Mouse (Mus musculus): ENCODE data around the gene Igfbp1. TPM values are rescaled to one million over a fixed set of nuclear protein-coding genes. Genes with fewer than 3 reads are reported as not detected.

Igfbp1 gene
- polyA plus RNA-seq, 1 experiment: not detected

DNA sequence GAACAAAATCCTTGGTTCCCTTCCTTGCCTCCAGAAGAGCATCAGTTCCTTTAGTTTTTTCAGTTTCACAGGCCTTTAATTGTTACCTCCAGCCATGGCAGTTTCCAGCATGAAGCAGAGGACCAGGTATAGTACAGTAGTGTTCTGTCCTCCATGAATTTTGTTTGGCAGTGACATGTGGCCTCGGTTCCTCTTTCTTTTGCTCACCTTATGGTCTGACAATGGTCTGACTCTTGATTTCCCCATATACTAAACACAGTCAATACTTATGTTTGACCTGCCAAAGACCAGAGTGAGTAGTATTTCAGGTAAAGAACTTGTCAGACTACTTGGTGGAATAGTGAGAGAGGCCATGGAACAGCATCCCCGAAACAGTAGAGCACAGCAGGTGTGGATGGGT, 39.2 kb downstream of the Igfbp1 start:
- WGBS: 78% methylated on average over 2 of the region's 2 CpGs
- H3K36me3 ChIP-seq (ENCODE audit: control insufficient read depth, insufficient read depth, low read length): no peaks in the 10 kb centered on the region
- no peak for DNase-seq (ENCODE audit: low read depth in 1 of 2, low spot score in 2 of 2)
- H3K27ac ChIP-seq (ENCODE audit: insufficient read depth, low read length): no peak overlapping the region
- no peak for TF ChIP-seq POLR2A (IDR thresholded peaks at IDR 0.05; ENCODE audit: low read depth, low read length)
- TF ChIP-seq CTCF (IDR thresholded peaks at IDR 0.05; ENCODE audit: extremely low read depth, insufficient read depth, insufficient read length, insufficient replicate concordance): no peak
- H3K27me3 ChIP-seq (ENCODE audit: control insufficient read depth, insufficient read depth, low read length): no peaks in the 10 kb centered on the region
- no peak overlapping the region for H3K4me3 ChIP-seq (ENCODE audit: extremely low read depth, insufficient read depth, insufficient read length)
- H3K4me1 ChIP-seq (ENCODE audit: control insufficient read depth, insufficient read depth, insufficient read length): no peaks in the 10 kb centered on the region

DNA sequence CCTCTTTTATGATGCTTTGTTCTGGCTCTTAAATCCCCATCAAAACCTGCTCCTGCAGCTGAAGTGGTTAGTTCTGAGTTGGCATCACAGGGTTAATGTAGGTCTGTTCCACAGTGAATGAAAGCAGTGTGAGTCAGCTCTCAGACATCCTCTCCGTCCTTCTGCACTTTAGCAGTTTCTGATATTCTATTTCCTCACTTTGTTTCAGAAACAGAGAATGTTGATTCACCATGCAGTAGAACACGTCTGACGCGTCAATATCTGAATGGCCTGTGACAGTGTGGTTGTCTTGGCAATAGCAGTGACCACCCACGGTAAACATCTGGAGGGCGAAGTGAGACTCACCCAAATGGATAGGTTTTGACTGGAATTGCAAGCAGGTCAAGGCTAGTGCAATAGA, 40.1 kb downstream of the Igfbp1 start:
- H3K27ac ChIP-seq (ENCODE audit: insufficient read depth, low read length): no peak overlapping the region
- no peak for DNase-seq (ENCODE audit: low read depth in 1 of 2, low spot score in 2 of 2)
- WGBS: 52% methylated on average over 6 of the region's 6 CpGs
- H3K4me3 ChIP-seq (ENCODE audit: extremely low read depth, insufficient read depth, insufficient read length): no peak overlapping the region
- no peak for TF ChIP-seq POLR2A (IDR thresholded peaks at IDR 0.05; ENCODE audit: low read depth, low read length)
- TF ChIP-seq CTCF (IDR thresholded peaks at IDR 0.05; ENCODE audit: extremely low read depth, insufficient read depth, insufficient read length, insufficient replicate concordance): no peak
- no peaks in the 10 kb centered on the region for H3K27me3 ChIP-seq (ENCODE audit: control insufficient read depth, insufficient read depth, low read length)
- no peaks in the 10 kb centered on the region for H3K36me3 ChIP-seq (ENCODE audit: control insufficient read depth, insufficient read depth, low read length)
- no peaks in the 10 kb centered on the region for H3K4me1 ChIP-seq (ENCODE audit: control insufficient read depth, insufficient read depth, insufficient read length)

DNA sequence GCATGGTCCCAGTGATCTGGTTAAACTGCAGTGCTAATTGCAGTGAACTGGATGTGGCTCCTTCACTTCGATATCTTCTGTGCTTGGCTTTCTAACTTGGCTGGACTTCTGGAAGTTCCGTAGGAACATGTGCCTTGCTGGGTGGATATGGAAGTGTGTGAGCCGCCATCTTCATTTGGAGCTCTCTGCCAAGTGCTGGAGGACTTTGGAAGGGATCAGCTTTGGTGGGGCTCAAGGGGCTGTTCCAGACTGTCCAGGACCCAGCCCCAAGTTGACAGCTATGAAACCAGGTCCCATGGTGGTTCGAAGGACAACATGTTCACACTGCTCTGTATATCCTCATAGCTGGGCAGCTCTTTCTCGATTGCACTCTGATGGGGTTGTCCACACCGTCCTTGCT, 41.0 kb downstream of the Igfbp1 start:
- TF ChIP-seq CTCF (IDR thresholded peaks at IDR 0.05; ENCODE audit: extremely low read depth, insufficient read depth, insufficient read length, insufficient replicate concordance): no peak
- no peak for TF ChIP-seq POLR2A (IDR thresholded peaks at IDR 0.05; ENCODE audit: low read depth, low read length)
- Histone ChIP-seq H3K27ac (ENCODE audit: insufficient read depth, low read length) (no peak overlapping the region), H3K36me3 (ENCODE audit: control insufficient read depth, insufficient read depth, low read length) (no peaks in the 10 kb centered on the region), H3K4me3 (ENCODE audit: extremely low read depth, insufficient read depth, insufficient read length) (no peak overlapping the region), H3K27me3 (ENCODE audit: control insufficient read depth, insufficient read depth, low read length) (no peaks in the 10 kb centered on the region), H3K4me1 (ENCODE audit: control insufficient read depth, insufficient read depth, insufficient read length) (no peaks in the 10 kb centered on the region)
- no peak for DNase-seq (ENCODE audit: low read depth in 1 of 2, low spot score in 2 of 2)
- WGBS: 84% methylated on average over 6 of the region's 6 CpGs

DNA sequence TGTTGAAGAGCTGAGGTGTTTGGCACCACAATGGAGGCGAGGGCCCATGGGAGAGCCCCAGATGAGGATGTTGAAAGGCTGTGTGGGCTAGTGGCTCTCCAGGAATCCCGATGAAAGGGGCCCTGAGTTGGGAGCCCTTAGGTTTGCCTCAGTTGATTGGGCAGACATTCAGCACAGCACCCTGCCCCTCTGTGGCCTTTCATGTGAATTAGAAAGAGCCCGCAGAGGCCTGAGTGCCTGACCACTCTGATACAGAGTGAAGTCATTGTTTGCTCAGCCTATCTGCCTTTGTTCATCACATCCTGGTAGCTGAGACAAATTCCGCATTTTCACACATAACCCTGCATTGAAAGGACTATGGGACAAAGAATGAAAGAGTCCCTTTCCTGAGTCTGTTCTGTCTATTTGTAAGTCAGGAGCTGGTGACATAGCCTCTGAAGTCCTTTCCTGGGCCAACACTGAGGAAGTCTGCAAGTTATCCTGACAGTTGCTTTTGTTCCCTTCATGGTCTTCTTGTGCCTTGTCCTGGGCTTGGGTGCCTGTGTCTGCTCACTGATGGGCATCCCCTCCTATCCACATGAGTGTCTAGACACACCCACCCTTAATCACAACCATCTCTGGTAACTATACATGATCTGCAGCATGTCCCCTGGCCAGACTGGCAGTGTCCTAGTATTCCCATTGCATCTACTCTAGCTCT, 41.6 kb downstream of the Igfbp1 start:
- TF ChIP-seq POLR2A (IDR thresholded peaks at IDR 0.05; ENCODE audit: low read depth, low read length) (no peak), CTCF (IDR thresholded peaks at IDR 0.05; ENCODE audit: extremely low read depth, insufficient read depth, insufficient read length, insufficient replicate concordance) (no peak)
- DNase-seq (ENCODE audit: low read depth in 1 of 2, low spot score in 2 of 2): no peak
- Histone ChIP-seq H3K4me1 (ENCODE audit: control insufficient read depth, insufficient read depth, insufficient read length) (no peaks in the 10 kb centered on the region), H3K27me3 (ENCODE audit: control insufficient read depth, insufficient read depth, low read length) (no peaks in the 10 kb centered on the region), H3K4me3 (ENCODE audit: extremely low read depth, insufficient read depth, insufficient read length) (no peak overlapping the region), H3K27ac (ENCODE audit: insufficient read depth, low read length) (no peak overlapping the region), H3K36me3 (ENCODE audit: control insufficient read depth, insufficient read depth, low read length) (no peaks in the 10 kb centered on the region)
- 66% methylated on average over 4 of the region's 4 CpGs for WGBS

DNA sequence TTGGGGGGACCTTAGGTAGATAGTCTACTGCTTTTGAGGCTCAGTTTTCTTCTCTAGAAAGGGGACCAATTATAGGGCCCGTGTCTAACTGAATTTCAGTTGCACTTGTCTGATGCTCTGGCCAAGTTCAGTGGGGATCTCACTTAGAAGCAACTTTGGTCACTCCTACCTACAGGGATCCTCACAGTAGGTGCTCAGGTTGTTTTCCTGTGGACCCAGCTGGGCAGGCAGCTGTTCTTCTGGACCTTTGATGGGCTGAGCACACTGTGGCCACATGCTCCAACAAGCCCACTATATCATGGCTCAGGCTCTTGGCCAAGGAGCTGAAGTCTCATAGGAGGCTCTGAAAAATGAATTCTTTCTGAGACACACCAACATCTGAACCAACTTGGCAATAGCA, 47.2 kb downstream of the Igfbp1 start:
- 65% methylated on average over 1 of the region's 1 CpGs for WGBS
- no peak for DNase-seq (ENCODE audit: low read depth in 1 of 2, low spot score in 2 of 2)
- Histone ChIP-seq H3K4me3 (ENCODE audit: extremely low read depth, insufficient read depth, insufficient read length) (no peak overlapping the region), H3K36me3 (ENCODE audit: control insufficient read depth, insufficient read depth, low read length) (no peaks in the 10 kb centered on the region), H3K27ac (ENCODE audit: insufficient read depth, low read length) (no peak overlapping the region), H3K27me3 (ENCODE audit: control insufficient read depth, insufficient read depth, low read length) (no peaks in the 10 kb centered on the region), H3K4me1 (ENCODE audit: control insufficient read depth, insufficient read depth, insufficient read length) (no peaks in the 10 kb centered on the region)
- TF ChIP-seq POLR2A (IDR thresholded peaks at IDR 0.05; ENCODE audit: low read depth, low read length): no peak
- no peak for TF ChIP-seq CTCF (IDR thresholded peaks at IDR 0.05; ENCODE audit: extremely low read depth, insufficient read depth, insufficient read length, insufficient replicate concordance)

GRCm38 (mm10) chr11:7250415-7250814, 52.8 kb downstream of the Igfbp1 start:
- DNase-seq (ENCODE audit: low read depth in 1 of 2, low spot score in 2 of 2): no peak
- no peak overlapping the region for H3K27ac ChIP-seq (ENCODE audit: insufficient read depth, low read length)
- TF ChIP-seq POLR2A (IDR thresholded peaks at IDR 0.05; ENCODE audit: low read depth, low read length): no peak
- no peak for TF ChIP-seq CTCF (IDR thresholded peaks at IDR 0.05; ENCODE audit: extremely low read depth, insufficient read depth, insufficient read length, insufficient replicate concordance)
- 63% methylated on average over 2 of the region's 2 CpGs for WGBS
- no peaks in the 10 kb centered on the region for H3K27me3 ChIP-seq (ENCODE audit: control insufficient read depth, insufficient read depth, low read length)
- no peak overlapping the region for H3K4me3 ChIP-seq (ENCODE audit: extremely low read depth, insufficient read depth, insufficient read length)
- no peaks in the 10 kb centered on the region for H3K4me1 ChIP-seq (ENCODE audit: control insufficient read depth, insufficient read depth, insufficient read length)
- no peaks in the 10 kb centered on the region for H3K36me3 ChIP-seq (ENCODE audit: control insufficient read depth, insufficient read depth, low read length)

- TF ChIP-seq CTCF (IDR thresholded peaks at IDR 0.05; ENCODE audit: extremely low read depth, insufficient read depth, insufficient read length, insufficient replicate concordance) (no peak), POLR2A (IDR thresholded peaks at IDR 0.05; ENCODE audit: low read depth, low read length) (no peak)
- Histone ChIP-seq H3K36me3 (ENCODE audit: control insufficient read depth, insufficient read depth, low read length) (no peaks in the 10 kb centered on the region), H3K27me3 (ENCODE audit: control insufficient read depth, insufficient read depth, low read length) (no peaks in the 10 kb centered on the region), H3K27ac (ENCODE audit: insufficient read depth, low read length) (no peak overlapping the region), H3K4me3 (ENCODE audit: extremely low read depth, insufficient read depth, insufficient read length) (no peak overlapping the region), H3K4me1 (ENCODE audit: control insufficient read depth, insufficient read depth, insufficient read length) (no peaks in the 10 kb centered on the region)
- WGBS: 89% methylated on average over 5 of the region's 5 CpGs
- no peak for DNase-seq (ENCODE audit: low read depth in 1 of 2, low spot score in 2 of 2)
Measured at GRCm38 (mm10) chr11:7250870-7251269, 53.3 kb downstream of the Igfbp1 start.

Other genes with a start within 250 kb of the Igfbp1 start
- gene Adcy1, start 134.3 kb upstream of the Igfbp1 start, polyA plus RNA-seq (2012; rRNA removed): 1.2 and 3.0 TPM in 2 replicates
- gene Gm11985, start 9.2 kb upstream of the Igfbp1 start, polyA plus RNA-seq (2012; rRNA removed): not detected in 2 replicates
- 108 and 147 TPM in 2 replicates for gene Igfbp3, start 16.1 kb downstream of the Igfbp1 start, polyA plus RNA-seq (2012; rRNA removed)

Data from spleen, adult 2 months (tissue).